Mouse (Mus musculus) ES-Bruce4 (cell line): ENCODE measurements at regions not wholly inside any gene's neighbourhood (a gene's known extent, or its start where the extent isn't known, plus 50 kb on each side); places are given as distances from the start of the nearest gene placed in this dataset.

ENCODE experiments used
- H3K27ac ChIP-seq: 2 replicates; pipeline ENCODE4 v1.5.1; 2012; ENCODE audit warnings: low read length, inconsistent platforms; ENCODE audit not compliant: insufficient read depth
- H3K27me3 ChIP-seq: 2 replicates; pipeline ENCODE4 v1.6.1; 2012; ENCODE audit warnings: mild to moderate bottlenecking, low read length, inconsistent platforms; ENCODE audit not compliant: control insufficient read depth, poor library complexity, insufficient read depth, severe bottlenecking
- H3K36me3 ChIP-seq: 2 replicates; pipeline ENCODE4 v1.6.1; 2012; ENCODE audit warnings: inconsistent platforms, mild to moderate bottlenecking, low read length, moderate library complexity; ENCODE audit not compliant: control insufficient read depth, poor library complexity, insufficient read depth, severe bottlenecking
- H3K4me1 ChIP-seq: one replicate; pipeline ENCODE4 v1.8.1; 2011; ENCODE audit warnings: low read length; ENCODE audit not compliant: control insufficient read depth, insufficient read depth
- H3K4me3 ChIP-seq: 2 replicates; pipeline ENCODE4 v1.5.1; 2011; ENCODE audit warnings: low read depth, mild to moderate bottlenecking, low read length
- H3K9ac ChIP-seq: 2 replicates; pipeline ENCODE4 v1.6.1; 2012; ENCODE audit warnings: low read depth, mild to moderate bottlenecking, inconsistent platforms; ENCODE audit not compliant: poor library complexity, severe bottlenecking
- H3K9me3 ChIP-seq: replicated peaks from 2 replicates; pipeline ENCODE4 v1.6.1; 2012; ENCODE audit warnings: mild to moderate bottlenecking, low read length, inconsistent platforms; ENCODE audit not compliant: control insufficient read depth, poor library complexity, insufficient read depth, severe bottlenecking
- CTCF ChIP-seq: IDR thresholded peaks from one replicate; pipeline ENCODE4 v1.8.1; 2011; ENCODE audit warnings: low read depth, low read length
- EP300 ChIP-seq: IDR thresholded peaks from 2 replicates; pipeline ENCODE4 v1.6.1; 2011; ENCODE audit warnings: low read depth, low read length; ENCODE audit not compliant: insufficient read depth
- POLR2A ChIP-seq: IDR thresholded peaks from one replicate; pipeline ENCODE4 v1.8.1; 2011; ENCODE audit warnings: low read length; ENCODE audit not compliant: insufficient read depth

- TF ChIP-seq POLR2A = no peak
- no peak for TF ChIP-seq CTCF
- TF ChIP-seq EP300 = no peak
- Histone ChIP-seq H3K9me3 (no peaks in the 10 kb centered on the region), H3K4me3 (no peak overlapping the region), H3K27me3 (no peaks in the 10 kb centered on the region), H3K4me1 (peaks cover 10% of the 10 kb centered on the region), H3K36me3 (no peaks in the 10 kb centered on the region), H3K9ac (no peak overlapping the region), H3K27ac (no peak overlapping the region)
Measured at GRCm38 (mm10) chr11:84587107-84587506, 61.8 kb upstream of the Lhx1 start.

DNA sequence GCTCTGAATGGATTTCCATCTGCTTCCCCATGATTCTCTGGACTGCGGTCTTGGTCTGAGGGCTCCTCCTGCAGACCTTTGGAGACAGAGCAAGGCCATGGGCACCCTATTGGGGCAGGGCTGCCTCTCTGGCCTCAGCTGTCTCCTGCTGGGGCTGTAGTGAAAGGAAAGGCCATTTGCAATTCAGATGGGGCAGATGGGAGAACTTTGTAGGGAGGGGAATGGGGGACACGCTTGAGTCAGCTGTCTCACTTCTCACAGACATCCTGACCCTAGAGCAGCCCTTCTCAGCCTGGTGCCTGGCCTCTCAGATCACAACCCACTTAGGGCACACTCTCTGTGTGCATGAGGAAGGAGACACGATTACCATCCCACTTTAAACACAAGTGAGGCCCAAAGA lies 60.3 kb upstream of the Lhx1 start:
- no peaks in the 10 kb centered on the region for H3K9me3 ChIP-seq
- H3K27ac ChIP-seq = no peak overlapping the region
- no peak overlapping the region for H3K9ac ChIP-seq
- peak; percentile 30 for TF ChIP-seq CTCF
- no peak for TF ChIP-seq POLR2A
- peak; percentile 55; the same call in 1 of the 2 replicates for TF ChIP-seq EP300
- H3K4me1 ChIP-seq = peaks cover 9% of the 10 kb centered on the region
- H3K4me3 ChIP-seq = no peak overlapping the region
- H3K36me3 ChIP-seq = no peaks in the 10 kb centered on the region
- no peaks in the 10 kb centered on the region for H3K27me3 ChIP-seq

DNA sequence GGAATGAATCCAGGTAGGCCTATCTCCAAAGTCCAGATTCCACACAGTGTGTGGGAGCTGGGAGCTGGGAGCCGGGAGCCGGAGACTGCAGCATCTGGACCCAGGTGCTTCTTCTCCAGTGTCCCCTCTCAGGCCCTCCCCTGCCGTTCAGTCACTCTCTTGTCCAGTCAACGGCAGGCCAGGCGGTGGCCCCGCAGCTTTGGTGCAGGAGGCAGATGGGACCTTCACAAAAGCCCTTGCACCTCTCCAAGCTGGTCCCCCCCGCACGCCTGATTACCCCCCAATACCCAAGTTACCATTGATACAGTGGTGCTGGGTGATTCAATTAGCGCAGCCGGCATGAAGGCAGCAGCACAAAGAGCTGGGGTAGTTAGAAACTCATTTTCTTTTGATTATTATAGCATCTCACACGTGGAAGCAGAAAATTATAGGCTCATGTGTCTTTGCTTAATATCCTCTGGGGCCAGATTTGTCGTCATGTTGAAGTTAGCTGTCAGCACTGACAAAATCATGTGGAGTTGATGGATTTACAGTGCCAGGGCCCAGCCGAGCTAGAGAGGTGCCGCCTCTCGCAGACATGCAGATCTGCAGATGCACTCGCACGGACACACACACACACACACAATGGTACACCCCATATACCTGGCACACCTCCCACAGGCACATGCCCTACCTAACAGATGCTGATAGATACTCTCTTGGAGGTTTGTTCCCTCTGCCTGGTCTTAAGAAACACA lies 53.6 kb upstream of the Lhx1 start:
- no peak overlapping the region for H3K4me3 ChIP-seq
- H3K27me3 ChIP-seq = no peaks in the 10 kb centered on the region
- no peaks in the 10 kb centered on the region for H3K9me3 ChIP-seq
- H3K27ac ChIP-seq = no peak overlapping the region
- H3K36me3 ChIP-seq = no peaks in the 10 kb centered on the region
- H3K4me1 ChIP-seq = no peaks in the 10 kb centered on the region
- no peak overlapping the region for H3K9ac ChIP-seq
- TF ChIP-seq POLR2A (no peak), EP300 (no peak)
